Mouse (Mus musculus) spleen, postnatal 14 days (tissue): ENCODE measurements around the gene Hapln3.
A peak's percentile ranks its signal among the peaks of the same experiment; 100 is the strongest.

ENCODE experiments used
- DNase-seq, 2 experiments: peaks; one replicate each; pipeline ENCODE4 v3.0.0; 2021 to 2022; ENCODE audit warnings: low spot score in 2 of 2

The Hapln3 gene

GRCm38 (mm10) chr7:79130843-79131444, at the start of gene Hapln3:
Gene Hapln3, minus strand, starts transcription at chr7:79131018.
- DNase-seq = no peak

- no peak for DNase-seq
These were observed 43.0 kb upstream of the Hapln3 start for GRCm38 (mm10) chr7:79173800-79174199.

- no peak for DNase-seq
These were observed 41.0 kb upstream of the Hapln3 start for GRCm38 (mm10) chr7:79171782-79172181.

GRCm38 (mm10) chr7:79167006-79167562, 36.3 kb upstream of the Hapln3 start:
- no peak for DNase-seq

GRCm38 (mm10) chr7:79159406-79159805, 28.6 kb upstream of the Hapln3 start:
- no peak for DNase-seq

- no peak for DNase-seq
These were observed 18.7 kb upstream of the Hapln3 start for GRCm38 (mm10) chr7:79149522-79149921.

GRCm38 (mm10) chr7:79148711-79149266, 18.0 kb upstream of the Hapln3 start, which contains the start of gene Mfge8:
Gene Mfge8, minus strand, starts transcription at chr7:79149060.
- DNase-seq = peak; percentile 56 to 58

- no peak for DNase-seq
These were observed 17.3 kb upstream of the Hapln3 start for GRCm38 (mm10) chr7:79147931-79148653.

GRCm38 (mm10) chr7:79147011-79147837, 16.4 kb upstream of the Hapln3 start:
- no peak for DNase-seq

GRCm38 (mm10) chr7:79140897-79141296, 10.1 kb upstream of the Hapln3 start:
- DNase-seq = peak; percentile 30 to 61

- DNase-seq = no peak
These were observed 9.2 kb upstream of the Hapln3 start for GRCm38 (mm10) chr7:79139891-79140591.

GRCm38 (mm10) chr7:79139328-79139824, 8.6 kb upstream of the Hapln3 start:
- DNase-seq = no peak

- no peak for DNase-seq
These were observed 2.6 kb upstream of the Hapln3 start for GRCm38 (mm10) chr7:79133391-79133790.

- no peak for DNase-seq
These were observed 433 bp downstream of the Hapln3 start for GRCm38 (mm10) chr7:79130385-79130784.

GRCm38 (mm10) chr7:79129883-79130282, 935 bp downstream of the Hapln3 start:
- DNase-seq = no peak

GRCm38 (mm10) chr7:79123465-79123864, 7.4 kb downstream of the Hapln3 start:
- no peak for DNase-seq

- no peak for DNase-seq
These were observed 17.0 kb downstream of the Hapln3 start for GRCm38 (mm10) chr7:79113848-79114247.

GRCm38 (mm10) chr7:79096492-79096891, 34.3 kb downstream of the Hapln3 start:
- DNase-seq = no peak

GRCm38 (mm10) chr7:79089111-79089510, 41.7 kb downstream of the Hapln3 start:
- DNase-seq = no peak

GRCm38 (mm10) chr7:79080572-79081399, 50.0 kb downstream of the Hapln3 start:
- DNase-seq = peak in 1 of 2 experiments; percentile 23
